Mouse (Mus musculus): ENCODE data around the gene Gm44503. TPM values are rescaled to one million over a fixed set of nuclear protein-coding genes. Genes with fewer than 3 reads are reported as not detected.

The Gm44503 gene
- polyA plus RNA-seq, 1 experiment from 2014 or later, result not detected

- DNase-seq, result no peak
- H3K4me3 ChIP-seq (replicated peaks), result no peak overlapping the region
- H3K27ac ChIP-seq, result no peak overlapping the region
- 63% methylated on average over 3 of the region's 3 CpGs for WGBS (ENCODE audit: insufficient replicate concordance)
- H3K9me3 ChIP-seq (replicated peaks), result no peaks in the 10 kb centered on the region
- H3K4me1 ChIP-seq (replicated peaks), result 0 out of 2 replicates have a peak, but pooled peaks cover 2% of the 10 kb centered on the region
- no peak overlapping the region for H3K9ac ChIP-seq
- no peaks in the 10 kb centered on the region for H3K27me3 ChIP-seq
- ATAC-seq (ENCODE audit: low read depth), result no peak
- H3K4me2 ChIP-seq, result no peak overlapping the region
- peaks cover 3% of the 10 kb centered on the region; the same call in 1 of the 2 replicates for H3K36me3 ChIP-seq
Observed at GRCm38 (mm10) chr9:73002177-73002576, 43.5 kb downstream of the Gm44503 start.

DNA sequence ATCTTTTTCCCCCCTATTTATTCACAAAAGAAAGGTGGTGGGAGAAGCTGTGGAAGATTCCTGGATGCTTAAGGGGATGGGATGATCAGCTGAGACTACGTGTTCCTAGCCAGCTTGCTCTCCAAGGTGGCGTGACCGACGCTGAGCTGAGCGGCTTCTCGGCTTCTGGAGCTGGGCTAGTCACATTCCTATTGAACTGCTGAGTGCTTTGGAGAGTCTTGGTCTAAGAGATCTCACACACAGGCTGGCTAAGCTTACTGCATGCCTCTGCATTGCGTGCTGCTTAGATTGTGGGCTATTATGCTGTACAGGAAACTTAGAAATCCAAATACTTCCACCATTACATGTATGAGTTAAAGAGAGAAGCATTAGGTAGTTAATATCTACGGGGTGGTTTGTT lies 45.4 kb downstream of the Gm44503 start:
- 85% methylated on average over 8 of the region's 8 CpGs for WGBS (ENCODE audit: insufficient replicate concordance)
- H3K9me3 ChIP-seq (replicated peaks), result no peaks in the 10 kb centered on the region
- ATAC-seq (ENCODE audit: low read depth), result no peak

DNA sequence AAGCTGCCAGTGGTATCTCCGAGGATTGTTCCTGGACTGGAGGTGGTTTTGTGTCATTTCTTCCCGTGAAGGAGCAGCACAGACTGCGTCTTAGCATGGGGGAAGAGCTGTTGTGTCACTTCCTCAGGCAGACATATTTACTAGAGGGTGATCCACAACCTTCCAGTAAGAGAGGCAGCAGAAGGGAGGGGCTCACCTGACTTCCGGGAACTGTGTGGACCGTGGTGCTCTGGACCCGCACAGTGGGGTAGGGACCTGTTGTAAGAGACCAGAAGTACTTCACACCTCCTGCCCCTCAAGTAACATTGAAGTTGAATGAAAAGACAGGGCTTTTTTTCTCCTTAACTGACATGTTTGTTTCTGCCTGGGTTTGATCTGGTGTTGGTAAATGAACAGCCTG lies 46.5 kb downstream of the Gm44503 start:
- H3K9ac ChIP-seq, result no peak overlapping the region
- ATAC-seq (ENCODE audit: low read depth) (no peak), DNase-seq (no peak)
- no peaks in the 10 kb centered on the region for H3K27me3 ChIP-seq
- H3K4me2 ChIP-seq, result no peak overlapping the region
- 0 out of 2 replicates have a peak, but pooled peaks cover 2% of the 10 kb centered on the region for H3K4me1 ChIP-seq (replicated peaks)
- no peak overlapping the region for H3K4me3 ChIP-seq (replicated peaks)
- no peak overlapping the region for H3K27ac ChIP-seq
- no peaks in the 10 kb centered on the region for H3K9me3 ChIP-seq (replicated peaks)
- H3K36me3 ChIP-seq, result peaks cover 3% of the 10 kb centered on the region; the same call in 1 of the 2 replicates
- 73% methylated on average over 6 of the region's 6 CpGs for WGBS (ENCODE audit: insufficient replicate concordance)

More for the DNA sequence above, 45.4 kb downstream of the Gm44503 start:
- no peak overlapping the region for H3K4me3 ChIP-seq (replicated peaks)
- H3K4me2 ChIP-seq, result no peak overlapping the region
- H3K27me3 ChIP-seq, result no peaks in the 10 kb centered on the region
- DNase-seq, result no peak
- peaks cover 3% of the 10 kb centered on the region; the same call in 1 of the 2 replicates for H3K36me3 ChIP-seq
- H3K9ac ChIP-seq, result no peak overlapping the region
- H3K27ac ChIP-seq, result no peak overlapping the region
- H3K4me1 ChIP-seq (replicated peaks), result 0 out of 2 replicates have a peak, but pooled peaks cover 2% of the 10 kb centered on the region

- Histone ChIP-seq H3K27me3 (no peaks in the 10 kb centered on the region), H3K9me3 (replicated peaks) (no peaks in the 10 kb centered on the region), H3K4me2 (no peak overlapping the region), H3K4me1 (replicated peaks) (0 out of 2 replicates have a peak, but pooled peaks cover 2% of the 10 kb centered on the region), H3K36me3 (peaks cover 3% of the 10 kb centered on the region; the same call in 1 of the 2 replicates), H3K4me3 (replicated peaks) (no peak overlapping the region), H3K9ac (no peak overlapping the region), H3K27ac (no peak overlapping the region)
- ATAC-seq (ENCODE audit: low read depth) (no peak), DNase-seq (no peak)
- 87% methylated on average over 3 of the region's 3 CpGs for WGBS (ENCODE audit: insufficient replicate concordance)
Observed at GRCm38 (mm10) chr9:73006175-73006574, 47.5 kb downstream of the Gm44503 start.

DNA sequence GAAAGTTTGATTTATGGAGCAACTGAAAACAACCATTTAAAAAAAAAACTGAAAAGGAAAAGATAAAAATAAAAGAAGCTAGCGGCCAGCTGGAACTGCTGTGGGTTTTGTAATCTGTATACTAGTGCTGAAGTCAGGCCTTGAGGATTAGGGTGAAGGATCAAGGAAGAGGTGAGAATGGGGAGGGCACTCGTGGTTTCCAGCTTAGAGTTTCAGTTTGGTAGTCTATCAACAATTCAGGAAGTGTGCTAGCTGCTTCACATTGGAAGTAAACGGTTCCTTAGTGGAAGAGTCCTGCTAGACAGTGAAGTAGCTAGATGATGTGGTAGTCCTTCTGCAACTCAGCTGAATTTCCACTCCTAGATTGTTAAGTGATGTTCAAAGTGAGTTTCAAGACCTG lies 49.7 kb downstream of the Gm44503 start:
- no peaks in the 10 kb centered on the region for H3K4me1 ChIP-seq (replicated peaks)
- 34% methylated on average over 3 of the region's 3 CpGs for WGBS (ENCODE audit: insufficient replicate concordance)

GRCm38 (mm10) chr9:73012629-73013028 lies 54.0 kb downstream of the Gm44503 start:
- no peak for DNase-seq
- no peak overlapping the region for H3K4me2 ChIP-seq
- H3K9me3 ChIP-seq (replicated peaks), result no peaks in the 10 kb centered on the region
- H3K36me3 ChIP-seq, result peaks cover 38% of the 10 kb centered on the region
- H3K27me3 ChIP-seq, result no peaks in the 10 kb centered on the region
- no peak overlapping the region for H3K9ac ChIP-seq
- 84% methylated on average over 4 of the region's 4 CpGs for WGBS (ENCODE audit: insufficient replicate concordance)
- H3K4me1 ChIP-seq (replicated peaks), result no peaks in the 10 kb centered on the region
- no peak for ATAC-seq (ENCODE audit: low read depth)
- no peak overlapping the region for H3K27ac ChIP-seq
- no peak overlapping the region for H3K4me3 ChIP-seq (replicated peaks)

More for the DNA sequence above, 49.7 kb downstream of the Gm44503 start:
- no peak for DNase-seq
- no peak overlapping the region for H3K4me2 ChIP-seq
- H3K4me3 ChIP-seq (replicated peaks), result no peak overlapping the region
- no peak overlapping the region for H3K9ac ChIP-seq
- peaks cover 9% of the 10 kb centered on the region; the same call in 1 of the 2 replicates for H3K36me3 ChIP-seq
- H3K27ac ChIP-seq, result no peak overlapping the region
- no peaks in the 10 kb centered on the region for H3K9me3 ChIP-seq (replicated peaks)
- H3K27me3 ChIP-seq, result no peaks in the 10 kb centered on the region
- no peak for ATAC-seq (ENCODE audit: low read depth)

DNA sequence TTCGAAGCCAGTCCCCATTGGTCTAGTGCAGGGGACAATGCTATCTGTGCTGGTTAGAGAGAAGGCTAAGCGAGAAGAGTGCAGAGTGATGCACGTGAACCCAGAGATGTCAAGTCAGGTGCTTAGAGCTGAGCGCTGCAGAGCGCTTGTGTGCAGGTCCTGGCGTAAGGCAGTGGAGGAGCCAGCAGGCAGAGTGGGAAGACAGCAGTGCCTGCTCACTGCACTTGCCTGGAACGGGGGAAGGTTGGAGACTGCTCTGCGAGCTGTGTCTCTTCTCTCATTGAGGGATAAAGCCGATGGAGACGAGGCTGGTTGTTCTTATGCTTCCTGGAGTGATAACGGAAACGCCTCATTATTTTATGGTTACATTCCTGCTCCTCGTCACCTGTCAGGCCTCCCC lies 56.1 kb downstream of the Gm44503 start:
- no peaks in the 10 kb centered on the region for H3K4me1 ChIP-seq (replicated peaks)
- H3K4me3 ChIP-seq (replicated peaks), result no peak overlapping the region
- no peaks in the 10 kb centered on the region for H3K27me3 ChIP-seq
- DNase-seq (no peak), ATAC-seq (ENCODE audit: low read depth) (no peak)
- H3K9ac ChIP-seq, result no peak overlapping the region
- H3K36me3 ChIP-seq, result peaks cover 45% of the 10 kb centered on the region
- H3K27ac ChIP-seq, result no peak overlapping the region
- H3K4me2 ChIP-seq, result no peak overlapping the region
- WGBS (ENCODE audit: insufficient replicate concordance), result 79% methylated on average over 13 of the region's 13 CpGs
- no peaks in the 10 kb centered on the region for H3K9me3 ChIP-seq (replicated peaks)

GRCm38 (mm10) chr9:73019841-73020240 lies 61.2 kb downstream of the Gm44503 start:
- Histone ChIP-seq H3K9ac (no peak overlapping the region), H3K27ac (no peak overlapping the region), H3K4me2 (no peak overlapping the region), H3K27me3 (no peaks in the 10 kb centered on the region), H3K9me3 (replicated peaks) (no peaks in the 10 kb centered on the region), H3K4me3 (replicated peaks) (no peak overlapping the region), H3K36me3 (peaks cover 44% of the 10 kb centered on the region), H3K4me1 (replicated peaks) (no peaks in the 10 kb centered on the region)
- ATAC-seq (ENCODE audit: low read depth) (no peak), DNase-seq (no peak)
- WGBS (ENCODE audit: insufficient replicate concordance), result 79% methylated on average over 10 of the region's 10 CpGs

DNA sequence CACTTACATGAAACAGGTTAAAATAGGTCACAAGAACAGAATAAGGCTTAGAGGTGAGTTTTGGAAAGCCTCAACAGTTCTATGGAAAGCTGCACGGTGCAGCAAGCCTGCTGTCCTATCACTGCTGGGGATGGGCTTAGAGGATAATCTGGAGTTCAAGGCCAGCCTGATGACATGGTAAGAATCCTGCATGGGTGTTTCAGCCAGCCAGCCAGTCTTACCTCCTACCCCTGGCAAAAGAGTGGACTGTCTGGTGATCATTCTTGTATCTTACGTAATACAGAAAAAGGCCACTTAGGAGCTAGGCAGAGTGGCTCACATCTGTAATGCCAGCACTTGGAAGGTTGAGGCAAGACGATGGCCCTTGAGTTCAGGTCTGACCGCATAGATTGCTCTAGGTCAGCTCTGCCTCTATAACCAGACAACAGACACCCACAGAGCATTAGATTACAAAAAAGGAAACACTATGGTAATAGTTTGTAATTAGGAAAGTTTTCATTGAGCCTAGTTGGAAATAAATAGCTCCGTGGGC lies 62.0 kb downstream of the Gm44503 start:
- no peak for ATAC-seq (ENCODE audit: low read depth)
- Histone ChIP-seq H3K9me3 (replicated peaks) (no peaks in the 10 kb centered on the region), H3K9ac (no peak overlapping the region), H3K4me2 (no peak overlapping the region), H3K36me3 (peaks cover 41% of the 10 kb centered on the region), H3K27me3 (no peaks in the 10 kb centered on the region), H3K27ac (no peak overlapping the region), H3K4me1 (replicated peaks) (no peaks in the 10 kb centered on the region), H3K4me3 (replicated peaks) (no peak overlapping the region)
- WGBS (ENCODE audit: insufficient replicate concordance), result 81% methylated on average over 5 of the region's 5 CpGs
- DNase-seq, result no peak

- Histone ChIP-seq H3K4me1 (replicated peaks) (no peaks in the 10 kb centered on the region), H3K36me3 (peaks cover 17% of the 10 kb centered on the region), H3K4me2 (no peak overlapping the region), H3K27me3 (no peaks in the 10 kb centered on the region), H3K27ac (no peak overlapping the region), H3K4me3 (replicated peaks) (no peak overlapping the region), H3K9me3 (replicated peaks) (no peaks in the 10 kb centered on the region), H3K9ac (no peak overlapping the region)
- ATAC-seq (ENCODE audit: low read depth), result no peak
- no peak for DNase-seq
- WGBS (ENCODE audit: insufficient replicate concordance), result 49% methylated on average over 17 of the region's 17 CpGs
Observed at GRCm38 (mm10) chr9:73025818-73026636, 67.4 kb downstream of the Gm44503 start.

- no peaks in the 10 kb centered on the region for H3K27me3 ChIP-seq
- 69% methylated on average over 1 of the region's 1 CpGs for WGBS (ENCODE audit: insufficient replicate concordance)
- H3K9ac ChIP-seq, result no peak overlapping the region
- H3K9me3 ChIP-seq (replicated peaks), result no peaks in the 10 kb centered on the region
- H3K4me1 ChIP-seq (replicated peaks), result no peaks in the 10 kb centered on the region
- no peak overlapping the region for H3K4me2 ChIP-seq
- no peak overlapping the region for H3K4me3 ChIP-seq (replicated peaks)
- peaks cover 32% of the 10 kb centered on the region for H3K36me3 ChIP-seq
- DNase-seq, result no peak
- no peak overlapping the region for H3K27ac ChIP-seq
- no peak for ATAC-seq (ENCODE audit: low read depth)
Observed at GRCm38 (mm10) chr9:73030443-73030842, 71.8 kb downstream of the Gm44503 start.

Data from liver, embryonic 13.5 days (tissue).